Mouse (Mus musculus) heart, postnatal 0 days (tissue): ENCODE measurements around the gene Galnt6.

Experiments
- CTCF ChIP-seq: IDR thresholded peaks from 2 replicates; pipeline ENCODE4 v1.5.1; 2016; ENCODE audit warnings: antibody characterized with exemption, control low read depth, low read depth
- EP300 ChIP-seq: IDR thresholded peaks from 2 replicates; pipeline ENCODE4 v1.6.1; 2016; ENCODE audit warnings: antibody characterized with exemption, low read depth

GRCm38 (mm10) chr15:100698078-100698477 is 31.1 kb downstream of the Galnt6 start:
- TF ChIP-seq CTCF (no peak), EP300 (no peak)
